Mouse (Mus musculus) NIH3T3 (cell line): ENCODE measurements around the gene Ankrd44.
"Not testable (repeated sequence)": the region's sequence is repeated elsewhere in the genome, so short reads cannot be mapped to it uniquely, and the experiment has no call there.

ENCODE experiments used
- DNase-seq: peaks from one replicate; pipeline ENCODE4 v3.0.0-alpha.2; 2012; ENCODE audit warnings: low read depth

The Ankrd44 gene

GRCm38 (mm10) chr1:54925971-54926771 is at the start of gene Ankrd44:
Gene Ankrd44, minus strand, starts transcription at chr1:54926387.
- peak; percentile 92 for DNase-seq

GRCm38 (mm10) chr1:54971687-54972404 is 45.7 kb upstream of the Ankrd44 start:
- DNase-seq: peak; percentile 74

- DNase-seq: no peak
Measured at GRCm38 (mm10) chr1:54966858-54967257, 40.7 kb upstream of the Ankrd44 start.

GRCm38 (mm10) chr1:54965159-54965995 is 39.2 kb upstream of the Ankrd44 start:
- peak; percentile 88 for DNase-seq

- no peak for DNase-seq
Measured at GRCm38 (mm10) chr1:54961724-54962123, 35.5 kb upstream of the Ankrd44 start.

GRCm38 (mm10) chr1:54960613-54961165 is 34.5 kb upstream of the Ankrd44 start:
- peak; percentile 76 for DNase-seq

GRCm38 (mm10) chr1:54958525-54958924 is 32.3 kb upstream of the Ankrd44 start:
- no peak for DNase-seq

- not testable (repeated sequence) for DNase-seq
Measured at GRCm38 (mm10) chr1:54956995-54957394, 30.8 kb upstream of the Ankrd44 start.

GRCm38 (mm10) chr1:54954856-54955255 is 28.7 kb upstream of the Ankrd44 start:
- no peak for DNase-seq

- DNase-seq: no peak
Measured at GRCm38 (mm10) chr1:54944648-54945047, 18.5 kb upstream of the Ankrd44 start.

- DNase-seq: no peak
Measured at GRCm38 (mm10) chr1:54935466-54935865, 9.3 kb upstream of the Ankrd44 start.

GRCm38 (mm10) chr1:54934911-54935310 is 8.7 kb upstream of the Ankrd44 start:
- DNase-seq: no peak

- DNase-seq: no peak
Measured at GRCm38 (mm10) chr1:54933646-54934045, 7.5 kb upstream of the Ankrd44 start.

- DNase-seq: no peak
Measured at GRCm38 (mm10) chr1:54932456-54933115, 6.4 kb upstream of the Ankrd44 start.

GRCm38 (mm10) chr1:54931231-54931630 is 5.0 kb upstream of the Ankrd44 start:
- no peak for DNase-seq

GRCm38 (mm10) chr1:54930670-54931200 is 4.5 kb upstream of the Ankrd44 start:
- peak; percentile 52 for DNase-seq

- DNase-seq: no peak
Measured at GRCm38 (mm10) chr1:54925451-54925934, 694 bp downstream of the Ankrd44 start.

- no peak for DNase-seq
Measured at GRCm38 (mm10) chr1:54924760-54925159, 1.4 kb downstream of the Ankrd44 start.

GRCm38 (mm10) chr1:54924309-54924685 is 1.9 kb downstream of the Ankrd44 start:
- DNase-seq: no peak

- DNase-seq: no peak
Measured at GRCm38 (mm10) chr1:54923366-54924308, 2.5 kb downstream of the Ankrd44 start.
